Mouse (Mus musculus): ENCODE results near the gene Hhex. TPM values are rescaled to one million over a fixed set of nuclear protein-coding genes. Genes with fewer than 3 reads are reported as not detected.

Hhex gene
- polyA plus RNA-seq, 1 experiment from 2014 or later = 4.1 TPM

- no peak for TF ChIP-seq CTCF (IDR thresholded peaks at IDR 0.05; ENCODE audit: low read depth)
- Histone ChIP-seq H3K27ac (ENCODE audit: low read depth, low read length) (no peak overlapping the region), H3K4me1 (replicated peaks; ENCODE audit: control insufficient read depth, insufficient read depth, low read length) (0 out of 2 replicates have a peak, but pooled peaks cover 4% of the 10 kb centered on the region), H3K9me3 (ENCODE audit: control insufficient read depth) (no peaks in the 10 kb centered on the region), H3K9ac (ENCODE audit: low read depth, low read length) (no peak overlapping the region), H3K36me3 (ENCODE audit: control insufficient read depth, insufficient read depth) (no peaks in the 10 kb centered on the region), H3K4me3 (ENCODE audit: low read depth, low read length) (peak overlapping the region; percentile 60), H3K4me2 (replicated peaks; ENCODE audit: low read depth) (0 out of 2 replicates have a peak overlapping the region, but pooled peaks have one; percentile 30), H3K27me3 (replicated peaks; ENCODE audit: control insufficient read depth, insufficient read depth, low read length) (peaks cover 90% of the 10 kb centered on the region)
- ATAC-seq = no peak
- WGBS = 15% methylated on average over 10 of the region's 10 CpGs
These were observed 1.2 kb downstream of the Hhex start for GRCm38 (mm10) chr19:37435853-37436174.

- Histone ChIP-seq H3K4me3 (ENCODE audit: low read depth, low read length) (peak overlapping the region; percentile 22; the same call in 1 of the 2 replicates), H3K36me3 (ENCODE audit: control insufficient read depth, insufficient read depth) (no peaks in the 10 kb centered on the region), H3K9me3 (ENCODE audit: control insufficient read depth) (no peaks in the 10 kb centered on the region), H3K27me3 (replicated peaks; ENCODE audit: control insufficient read depth, insufficient read depth, low read length) (peaks cover 88% of the 10 kb centered on the region), H3K9ac (ENCODE audit: low read depth, low read length) (no peak overlapping the region), H3K4me2 (replicated peaks; ENCODE audit: low read depth) (peak overlapping the region; percentile 21; the same call in 1 of the 2 replicates), H3K27ac (ENCODE audit: low read depth, low read length) (no peak overlapping the region; the same call in 1 of the 2 replicates), H3K4me1 (replicated peaks; ENCODE audit: control insufficient read depth, insufficient read depth, low read length) (0 out of 2 replicates have a peak, but pooled peaks cover 4% of the 10 kb centered on the region)
- ATAC-seq = 0 out of 2 replicates have a peak, but pooled peaks have one; percentile 33
- no peak for TF ChIP-seq CTCF (IDR thresholded peaks at IDR 0.05; ENCODE audit: low read depth)
- WGBS = 27% methylated on average over 28 of the region's 28 CpGs
These were observed 2.1 kb downstream of the Hhex start for GRCm38 (mm10) chr19:37436514-37437288.

- no peak overlapping the region for H3K27ac ChIP-seq (ENCODE audit: low read depth, low read length)
- H3K4me2 ChIP-seq (replicated peaks; ENCODE audit: low read depth) = peak overlapping the region; percentile 21; the same call in 1 of the 2 replicates
- no peaks in the 10 kb centered on the region for H3K9me3 ChIP-seq (ENCODE audit: control insufficient read depth)
- TF ChIP-seq CTCF (IDR thresholded peaks at IDR 0.05; ENCODE audit: low read depth) = no peak
- H3K4me1 ChIP-seq (replicated peaks; ENCODE audit: control insufficient read depth, insufficient read depth, low read length) = 0 out of 2 replicates have a peak, but pooled peaks cover 4% of the 10 kb centered on the region
- no peaks in the 10 kb centered on the region for H3K36me3 ChIP-seq (ENCODE audit: control insufficient read depth, insufficient read depth)
- no peak for ATAC-seq
- H3K27me3 ChIP-seq (replicated peaks; ENCODE audit: control insufficient read depth, insufficient read depth, low read length) = peaks cover 88% of the 10 kb centered on the region
- 21% methylated on average over 14 of the region's 14 CpGs for WGBS
- no peak overlapping the region for H3K9ac ChIP-seq (ENCODE audit: low read depth, low read length)
- peak overlapping the region; percentile 22; the same call in 1 of the 2 replicates for H3K4me3 ChIP-seq (ENCODE audit: low read depth, low read length)
These were observed 2.6 kb downstream of the Hhex start for GRCm38 (mm10) chr19:37437289-37437606.

- TF ChIP-seq CTCF (IDR thresholded peaks at IDR 0.05; ENCODE audit: low read depth) = no peak
- no peak overlapping the region for H3K27ac ChIP-seq (ENCODE audit: low read depth, low read length)
- peaks cover 68% of the 10 kb centered on the region for H3K27me3 ChIP-seq (replicated peaks; ENCODE audit: control insufficient read depth, insufficient read depth, low read length)
- WGBS = 66% methylated on average over 4 of the region's 4 CpGs
- no peak for ATAC-seq
- no peaks in the 10 kb centered on the region for H3K4me1 ChIP-seq (replicated peaks; ENCODE audit: control insufficient read depth, insufficient read depth, low read length)
- H3K4me2 ChIP-seq (replicated peaks; ENCODE audit: low read depth) = no peak overlapping the region
- H3K9ac ChIP-seq (ENCODE audit: low read depth, low read length) = no peak overlapping the region
- H3K4me3 ChIP-seq (ENCODE audit: low read depth, low read length) = no peak overlapping the region
- H3K36me3 ChIP-seq (ENCODE audit: control insufficient read depth, insufficient read depth) = no peaks in the 10 kb centered on the region
- no peaks in the 10 kb centered on the region for H3K9me3 ChIP-seq (ENCODE audit: control insufficient read depth)
These were observed 5.6 kb downstream of the Hhex start for GRCm38 (mm10) chr19:37440181-37440580.

- no peak for ATAC-seq
- Histone ChIP-seq H3K27ac (ENCODE audit: low read depth, low read length) (no peak overlapping the region), H3K9ac (ENCODE audit: low read depth, low read length) (no peak overlapping the region), H3K27me3 (replicated peaks; ENCODE audit: control insufficient read depth, insufficient read depth, low read length) (peaks cover 61% of the 10 kb centered on the region), H3K4me3 (ENCODE audit: low read depth, low read length) (no peak overlapping the region), H3K9me3 (ENCODE audit: control insufficient read depth) (no peaks in the 10 kb centered on the region), H3K36me3 (ENCODE audit: control insufficient read depth, insufficient read depth) (no peaks in the 10 kb centered on the region), H3K4me1 (replicated peaks; ENCODE audit: control insufficient read depth, insufficient read depth, low read length) (no peaks in the 10 kb centered on the region), H3K4me2 (replicated peaks; ENCODE audit: low read depth) (no peak overlapping the region)
- 75% methylated on average over 16 of the region's 16 CpGs for WGBS
- TF ChIP-seq CTCF (IDR thresholded peaks at IDR 0.05; ENCODE audit: low read depth) = no peak
These were observed 6.3 kb downstream of the Hhex start for GRCm38 (mm10) chr19:37440708-37441475.

GRCm38 (mm10) chr19:37442524-37443286, 8.1 kb downstream of the Hhex start:
- no peak for ATAC-seq
- Histone ChIP-seq H3K36me3 (ENCODE audit: control insufficient read depth, insufficient read depth) (no peaks in the 10 kb centered on the region), H3K9me3 (ENCODE audit: control insufficient read depth) (no peaks in the 10 kb centered on the region), H3K4me3 (ENCODE audit: low read depth, low read length) (no peak overlapping the region), H3K9ac (ENCODE audit: low read depth, low read length) (no peak overlapping the region), H3K4me2 (replicated peaks; ENCODE audit: low read depth) (no peak overlapping the region), H3K27me3 (replicated peaks; ENCODE audit: control insufficient read depth, insufficient read depth, low read length) (peaks cover 43% of the 10 kb centered on the region), H3K4me1 (replicated peaks; ENCODE audit: control insufficient read depth, insufficient read depth, low read length) (no peaks in the 10 kb centered on the region), H3K27ac (ENCODE audit: low read depth, low read length) (no peak overlapping the region)
- TF ChIP-seq CTCF (IDR thresholded peaks at IDR 0.05; ENCODE audit: low read depth) = no peak
- WGBS = 41% methylated on average over 10 of the region's 10 CpGs

All from intestine, postnatal 0 days (tissue).